Mouse (Mus musculus): Measurements from ENCODE around the gene Sgms1. TPM values are rescaled to one million over a fixed set of nuclear protein-coding genes. Genes with fewer than 3 reads are reported as not detected.
A peak's percentile ranks its signal among the peaks of the same experiment; 100 is the strongest.

Sgms1 gene
- polyA plus RNA-seq, 1 experiment from 2014 or later, result 28.8 TPM

GRCm38 (mm10) chr19:32224318-32225096 lies 165.0 kb downstream of the Sgms1 start:
- Histone ChIP-seq H3K9ac (ENCODE audit: low read depth, low read length) (no peak overlapping the region), H3K9me3 (replicated peaks; ENCODE audit: control insufficient read depth, low read length) (no peaks in the 10 kb centered on the region), H3K4me2 (ENCODE audit: low read depth, low read length) (no peak overlapping the region), H3K36me3 (ENCODE audit: control insufficient read depth, insufficient read depth) (peaks cover 16% of the 10 kb centered on the region), H3K27me3 (ENCODE audit: control insufficient read depth, insufficient read depth, low read depth, low read length) (no peaks in the 10 kb centered on the region), H3K4me1 (ENCODE audit: control insufficient read depth, low read depth, low read length) (peaks cover 61% of the 10 kb centered on the region), H3K27ac (ENCODE audit: low read length) (peak overlapping the region; percentile 43; the same call in 1 of the 2 replicates), H3K4me3 (ENCODE audit: low read depth, low read length) (no peak overlapping the region)
- no peak for ATAC-seq (ENCODE audit: low read depth)
- whole genome bisulfite sequencing (ENCODE audit: insufficient replicate concordance), result 63% methylated on average over 2 of the region's 2 CpGs

GRCm38 (mm10) chr19:32223751-32224174 lies 165.8 kb downstream of the Sgms1 start:
- H3K4me2 ChIP-seq (ENCODE audit: low read depth, low read length), result peak overlapping the region; percentile 3; the same call in 1 of the 2 replicates
- H3K9ac ChIP-seq (ENCODE audit: low read depth, low read length), result no peak overlapping the region
- no peak overlapping the region for H3K4me3 ChIP-seq (ENCODE audit: low read depth, low read length)
- 73% methylated on average over 3 of the region's 3 CpGs for WGBS (ENCODE audit: insufficient replicate concordance)
- H3K27me3 ChIP-seq (ENCODE audit: control insufficient read depth, insufficient read depth, low read depth, low read length), result no peaks in the 10 kb centered on the region
- no peaks in the 10 kb centered on the region for H3K9me3 ChIP-seq (replicated peaks; ENCODE audit: control insufficient read depth, low read length)
- peaks cover 16% of the 10 kb centered on the region for H3K36me3 ChIP-seq (ENCODE audit: control insufficient read depth, insufficient read depth)
- peaks cover 56% of the 10 kb centered on the region for H3K4me1 ChIP-seq (ENCODE audit: control insufficient read depth, low read depth, low read length)
- ATAC-seq (ENCODE audit: low read depth), result no peak
- H3K27ac ChIP-seq (ENCODE audit: low read length), result peak overlapping the region; percentile 43

DNA sequence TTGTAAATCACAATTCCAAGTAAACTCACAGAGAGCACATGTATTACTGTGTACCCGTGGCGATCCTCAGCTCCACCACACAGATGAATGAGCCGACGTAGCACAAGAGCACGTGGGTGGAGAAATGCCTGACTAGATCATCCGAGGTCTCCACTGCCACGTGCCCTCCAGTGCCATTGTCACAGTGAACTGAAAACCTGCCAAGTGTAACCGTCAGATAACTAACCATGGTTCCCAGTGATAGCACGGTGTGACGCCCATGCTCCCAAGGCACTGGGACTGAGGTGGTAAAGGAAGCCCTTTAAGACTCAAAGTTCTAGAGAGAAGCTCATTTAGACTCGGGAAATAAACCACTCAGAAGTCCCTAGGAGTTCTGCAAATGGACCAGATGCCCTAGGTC lies 167.4 kb downstream of the Sgms1 start:
- Histone ChIP-seq H3K27me3 (ENCODE audit: control insufficient read depth, insufficient read depth, low read depth, low read length) (no peaks in the 10 kb centered on the region), H3K9me3 (replicated peaks; ENCODE audit: control insufficient read depth, low read length) (no peaks in the 10 kb centered on the region), H3K9ac (ENCODE audit: low read depth, low read length) (peak overlapping the region; percentile 48), H3K4me2 (ENCODE audit: low read depth, low read length) (peak overlapping the region; percentile 45), H3K36me3 (ENCODE audit: control insufficient read depth, insufficient read depth) (peaks cover 16% of the 10 kb centered on the region), H3K27ac (ENCODE audit: low read length) (peak overlapping the region; percentile 79), H3K4me3 (ENCODE audit: low read depth, low read length) (no peak overlapping the region), H3K4me1 (ENCODE audit: control insufficient read depth, low read depth, low read length) (peaks cover 53% of the 10 kb centered on the region)
- 27% methylated on average over 11 of the region's 11 CpGs for WGBS (ENCODE audit: insufficient replicate concordance)
- ATAC-seq (ENCODE audit: low read depth), result peak; percentile 98

DNA sequence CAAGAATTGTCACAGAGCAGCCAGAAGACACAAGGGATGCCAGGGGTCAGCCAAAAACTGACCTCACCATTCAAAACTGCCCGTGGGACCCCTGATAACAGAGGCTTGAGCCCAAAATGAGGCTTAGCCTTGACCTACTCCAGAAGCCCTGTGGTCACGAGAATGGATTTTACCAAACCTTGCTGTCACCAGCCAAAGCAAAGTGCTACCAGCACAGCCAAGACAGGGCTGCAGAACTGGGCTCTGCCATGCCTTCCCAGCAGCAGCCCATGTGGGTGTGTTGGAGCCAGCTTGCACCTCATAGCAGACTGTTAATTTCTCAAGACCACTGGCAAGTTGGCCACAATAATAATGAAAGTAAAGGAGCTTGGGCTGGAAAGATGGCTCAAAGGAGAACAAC lies 168.5 kb downstream of the Sgms1 start:
- Histone ChIP-seq H3K27me3 (ENCODE audit: control insufficient read depth, insufficient read depth, low read depth, low read length) (no peaks in the 10 kb centered on the region), H3K9me3 (replicated peaks; ENCODE audit: control insufficient read depth, low read length) (no peaks in the 10 kb centered on the region), H3K27ac (ENCODE audit: low read length) (no peak overlapping the region), H3K36me3 (ENCODE audit: control insufficient read depth, insufficient read depth) (peaks cover 16% of the 10 kb centered on the region), H3K4me3 (ENCODE audit: low read depth, low read length) (no peak overlapping the region), H3K4me2 (ENCODE audit: low read depth, low read length) (no peak overlapping the region), H3K9ac (ENCODE audit: low read depth, low read length) (no peak overlapping the region), H3K4me1 (ENCODE audit: control insufficient read depth, low read depth, low read length) (peaks cover 45% of the 10 kb centered on the region)
- ATAC-seq (ENCODE audit: low read depth), result no peak
- 70% methylated on average over 2 of the region's 2 CpGs for WGBS (ENCODE audit: insufficient replicate concordance)

DNA sequence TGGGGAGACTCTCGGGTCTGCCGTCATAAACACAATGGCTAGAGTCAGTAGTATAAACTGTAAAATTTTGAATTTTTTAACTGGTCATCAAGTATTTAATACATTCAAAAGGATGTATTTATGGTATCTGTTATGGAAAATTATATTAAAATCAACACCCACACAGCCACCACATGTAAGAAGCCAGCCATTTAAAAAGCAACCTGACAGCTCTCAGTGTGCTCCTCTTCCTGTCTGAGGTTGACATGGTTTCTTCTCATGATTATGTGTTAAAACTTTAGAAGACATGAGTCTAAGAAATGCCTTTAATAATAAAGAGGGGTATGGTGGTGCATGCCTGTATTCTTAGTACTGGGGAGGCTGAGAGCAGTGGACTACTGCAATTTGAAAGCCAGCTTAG lies 172.8 kb downstream of the Sgms1 start:
- 87% methylated on average over 2 of the region's 2 CpGs for WGBS (ENCODE audit: insufficient replicate concordance)
- no peak overlapping the region for H3K27ac ChIP-seq (ENCODE audit: low read length)
- H3K27me3 ChIP-seq (ENCODE audit: control insufficient read depth, insufficient read depth, low read depth, low read length), result no peaks in the 10 kb centered on the region
- no peaks in the 10 kb centered on the region for H3K9me3 ChIP-seq (replicated peaks; ENCODE audit: control insufficient read depth, low read length)
- no peak overlapping the region for H3K4me3 ChIP-seq (ENCODE audit: low read depth, low read length)
- no peak for ATAC-seq (ENCODE audit: low read depth)
- no peak overlapping the region for H3K9ac ChIP-seq (ENCODE audit: low read depth, low read length)
- peaks cover 21% of the 10 kb centered on the region for H3K4me1 ChIP-seq (ENCODE audit: control insufficient read depth, low read depth, low read length)
- no peak overlapping the region for H3K4me2 ChIP-seq (ENCODE audit: low read depth, low read length)
- peaks cover 5% of the 10 kb centered on the region for H3K36me3 ChIP-seq (ENCODE audit: control insufficient read depth, insufficient read depth)

DNA sequence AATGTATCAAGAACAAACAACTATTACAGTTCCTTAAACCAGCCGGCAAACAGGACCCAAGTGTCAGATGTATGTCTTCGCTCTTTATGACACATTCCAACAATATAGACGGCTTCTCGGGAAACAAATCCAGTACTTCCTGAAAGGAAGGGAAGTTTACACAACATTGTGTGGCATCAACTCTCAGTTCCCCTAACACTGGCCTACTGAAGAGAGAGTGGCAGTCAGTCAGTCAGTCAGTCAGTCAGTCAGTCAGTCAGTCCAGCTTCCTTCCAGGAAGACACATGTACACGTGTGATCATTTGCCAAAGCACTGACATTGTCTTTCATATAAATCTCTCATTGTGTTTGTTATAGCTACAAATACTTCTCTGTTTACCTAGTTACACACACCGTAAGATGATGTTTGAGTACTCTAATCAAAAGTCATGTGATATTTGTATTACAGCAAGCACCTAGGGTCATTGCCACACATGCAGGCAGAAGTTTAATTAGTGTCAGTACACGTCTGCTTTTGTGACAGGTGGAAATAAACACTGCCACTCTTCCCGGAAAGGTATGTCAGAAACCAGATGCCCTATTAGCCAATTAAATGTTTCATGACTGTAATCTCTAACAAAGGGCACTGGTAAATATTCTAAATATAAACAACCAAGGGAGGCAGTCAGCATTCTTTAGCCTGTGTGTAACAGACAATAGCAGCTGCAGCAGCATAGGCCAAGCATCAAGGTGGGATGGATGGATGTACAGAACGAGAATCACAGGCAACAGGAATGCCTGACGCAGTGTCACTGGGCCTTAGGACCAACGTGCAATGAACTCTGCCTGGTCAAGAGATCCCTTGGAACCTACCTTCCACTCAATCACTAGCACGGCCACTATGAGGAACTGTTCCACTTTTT lies 174.4 kb downstream of the Sgms1 start:
- no peaks in the 10 kb centered on the region for H3K27me3 ChIP-seq (ENCODE audit: control insufficient read depth, insufficient read depth, low read depth, low read length)
- no peak for ATAC-seq (ENCODE audit: low read depth)
- no peak overlapping the region for H3K9ac ChIP-seq (ENCODE audit: low read depth, low read length)
- no peak overlapping the region for H3K4me3 ChIP-seq (ENCODE audit: low read depth, low read length)
- 75% methylated on average over 12 of the region's 12 CpGs for WGBS (ENCODE audit: insufficient replicate concordance)
- no peak overlapping the region for H3K4me2 ChIP-seq (ENCODE audit: low read depth, low read length)
- H3K36me3 ChIP-seq (ENCODE audit: control insufficient read depth, insufficient read depth), result no peaks in the 10 kb centered on the region; the same call in 1 of the 2 replicates
- H3K27ac ChIP-seq (ENCODE audit: low read length), result no peak overlapping the region
- peaks cover 23% of the 10 kb centered on the region for H3K4me1 ChIP-seq (ENCODE audit: control insufficient read depth, low read depth, low read length)
- H3K9me3 ChIP-seq (replicated peaks; ENCODE audit: control insufficient read depth, low read length), result no peaks in the 10 kb centered on the region

DNA sequence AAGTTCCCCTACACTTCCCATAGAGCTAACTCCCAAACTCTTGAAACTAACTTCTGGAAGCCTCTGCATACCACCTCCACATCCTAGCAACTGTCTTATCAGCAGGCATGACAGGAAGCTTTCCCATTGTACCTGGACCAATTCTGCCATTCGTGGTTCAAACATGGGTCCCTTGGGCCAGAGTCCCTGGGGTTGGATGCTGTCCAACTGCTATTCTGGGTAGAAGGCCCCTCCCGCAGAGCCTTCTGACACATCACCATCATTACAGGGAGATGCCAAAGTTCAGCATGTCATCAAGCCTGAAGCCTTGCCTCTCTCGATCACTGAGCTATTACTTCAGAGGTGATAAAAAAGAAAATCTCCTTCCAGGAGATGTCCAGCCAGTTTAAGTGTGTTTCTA lies 175.9 kb downstream of the Sgms1 start:
- no peak overlapping the region for H3K4me3 ChIP-seq (ENCODE audit: low read depth, low read length)
- 65% methylated on average over 3 of the region's 3 CpGs for WGBS (ENCODE audit: insufficient replicate concordance)
- H3K9ac ChIP-seq (ENCODE audit: low read depth, low read length), result no peak overlapping the region
- no peaks in the 10 kb centered on the region for H3K36me3 ChIP-seq (ENCODE audit: control insufficient read depth, insufficient read depth)
- H3K27ac ChIP-seq (ENCODE audit: low read length), result no peak overlapping the region
- H3K4me1 ChIP-seq (ENCODE audit: control insufficient read depth, low read depth, low read length), result peaks cover 28% of the 10 kb centered on the region
- no peak for ATAC-seq (ENCODE audit: low read depth)
- no peaks in the 10 kb centered on the region for H3K27me3 ChIP-seq (ENCODE audit: control insufficient read depth, insufficient read depth, low read depth, low read length)
- H3K9me3 ChIP-seq (replicated peaks; ENCODE audit: control insufficient read depth, low read length), result no peaks in the 10 kb centered on the region
- H3K4me2 ChIP-seq (ENCODE audit: low read depth, low read length), result no peak overlapping the region

- Histone ChIP-seq H3K9me3 (replicated peaks; ENCODE audit: control insufficient read depth, low read length) (no peaks in the 10 kb centered on the region), H3K4me1 (ENCODE audit: control insufficient read depth, low read depth, low read length) (peaks cover 26% of the 10 kb centered on the region), H3K4me2 (ENCODE audit: low read depth, low read length) (peak overlapping the region; percentile 97), H3K27ac (ENCODE audit: low read length) (peak overlapping the region; percentile 83), H3K36me3 (ENCODE audit: control insufficient read depth, insufficient read depth) (no peaks in the 10 kb centered on the region), H3K27me3 (ENCODE audit: control insufficient read depth, insufficient read depth, low read depth, low read length) (no peaks in the 10 kb centered on the region), H3K4me3 (ENCODE audit: low read depth, low read length) (peak overlapping the region; percentile 70), H3K9ac (ENCODE audit: low read depth, low read length) (peak overlapping the region; percentile 76)
- peak; percentile 17; the same call in 1 of the 2 replicates for ATAC-seq (ENCODE audit: low read depth)
Measured at GRCm38 (mm10) chr19:32211293-32211585, 178.3 kb downstream of the Sgms1 start.

All from liver, embryonic 16.5 days (tissue).